Mouse (Mus musculus) liver, embryonic 13.5 days (tissue): ENCODE measurements around the gene Mkln1. TPM values are rescaled to one million over a fixed set of nuclear protein-coding genes. Genes with fewer than 3 reads are reported as not detected.
"Not testable (repeated sequence)": the region's sequence is repeated elsewhere in the genome, so short reads cannot be mapped to it uniquely, and the experiment has no call there.

Experiments
- ATAC-seq: fragments of 200-750 bp; cut with Nextera tagmentation; 2 replicates; pipeline ENCODE4 v1.8.0; 2017; ENCODE audit warnings: low read depth, mild to moderate bottlenecking, moderate number of reproducible peaks, moderate library complexity
- DNase-seq: peaks from one replicate; pipeline ENCODE4 v3.0.0; 2022
- H3K27ac ChIP-seq: fragments of 300-500 bp; sonication (generic); 2 replicates; pipeline ENCODE4 v1.5.1; 2015; ENCODE audit warnings: moderate library complexity, mild to moderate bottlenecking, inconsistent platforms
- H3K27me3 ChIP-seq: fragments of 300-500 bp; sonication (generic); 2 replicates; pipeline ENCODE4 v1.6.1; 2015; ENCODE audit warnings: mild to moderate bottlenecking, inconsistent platforms
- H3K36me3 ChIP-seq: fragments of 300-500 bp; sonication (generic); 2 replicates; pipeline ENCODE4 v1.6.1; 2015; ENCODE audit warnings: mild to moderate bottlenecking, inconsistent platforms
- H3K4me1 ChIP-seq: fragments of 300-500 bp; sonication (generic); replicated peaks from 2 replicates; pipeline ENCODE4 v1.6.1; 2015; ENCODE audit warnings: inconsistent platforms
- H3K4me2 ChIP-seq: fragments of 300-500 bp; sonication (generic); 2 replicates; pipeline ENCODE4 v1.6.1; 2015; ENCODE audit warnings: inconsistent platforms, mild to moderate bottlenecking, moderate library complexity
- H3K4me3 ChIP-seq: fragments of 300-500 bp; sonication (generic); replicated peaks from 2 replicates; pipeline ENCODE4 v1.5.1; 2015; ENCODE audit warnings: mild to moderate bottlenecking, inconsistent platforms
- H3K9ac ChIP-seq: fragments of 300-500 bp; sonication (generic); 2 replicates; pipeline ENCODE4 v1.6.1; 2015; ENCODE audit warnings: mild to moderate bottlenecking, inconsistent platforms
- H3K9me3 ChIP-seq: fragments of 300-500 bp; sonication (generic); replicated peaks from 2 replicates; pipeline ENCODE4 v1.6.1; 2016; ENCODE audit warnings: inconsistent platforms
- WGBS: fragments of 180-500 bp; shearing (Covaris S2); methylation state at CpG from one replicate; pipeline ENCODE4 v1.1.7; 2015; ENCODE audit not compliant: insufficient replicate concordance; 5-methylcytosine and 5-hydroxymethylcytosine counted together
- polyA plus RNA-seq: library from polyadenylated mRNA; unstranded; fragments of >200 nt; fragmentation: Nextera tagmentation; extraction: Ambion mirVana; gene quantifications from 2 replicates; pipeline ENCODE4 v1.2.1, GENCODE M21; 2015

The Mkln1 gene
- polyA plus RNA-seq, 1 experiment from 2014 or later = 144 TPM

GRCm38 (mm10) chr6:31560138-31560959 is 161.8 kb downstream of the Mkln1 start:
- peak overlapping the region; percentile 5; the same call in 1 of the 2 replicates for H3K4me3 ChIP-seq
- peak overlapping the region; percentile 5; the same call in 1 of the 2 replicates for H3K9ac ChIP-seq
- H3K27ac ChIP-seq = 0 out of 2 replicates have a peak overlapping the region, but pooled peaks have one; percentile 24

DNA sequence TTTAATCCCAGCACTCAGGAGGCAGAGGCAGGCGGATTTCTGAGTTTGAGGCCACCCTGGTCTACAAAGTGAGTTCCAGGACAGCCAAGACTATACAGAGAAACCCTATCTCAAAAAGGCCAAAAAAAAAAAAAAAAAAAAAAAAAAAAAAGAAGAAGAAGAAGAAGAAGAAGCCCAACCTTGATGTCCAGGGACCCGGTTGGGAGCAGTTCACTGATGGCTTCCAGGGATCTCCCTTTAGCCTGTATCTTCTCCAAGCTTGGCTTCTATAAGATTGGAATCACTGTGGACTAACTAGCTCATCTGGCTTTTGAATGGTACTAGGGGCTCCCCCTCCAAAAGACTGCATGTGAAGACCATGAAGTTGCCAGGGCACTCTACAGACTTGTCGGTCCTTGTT is 163.4 kb downstream of the Mkln1 start:
- Histone ChIP-seq H3K27me3 (peaks cover 18% of the 10 kb centered on the region), H3K27ac (peak overlapping the region; percentile 63; the same call in 1 of the 2 replicates), H3K4me3 (peak overlapping the region; percentile 78), H3K4me1 (peaks cover 71% of the 10 kb centered on the region), H3K4me2 (peak overlapping the region; percentile 99), H3K9ac (peak overlapping the region; percentile 87)
- H3K36me3 ChIP-seq, ATAC-seq, H3K9me3 ChIP-seq, DNase-seq: not testable (repeated sequence)
- 31% methylated on average over 3 of the region's 3 CpGs for WGBS

More at GRCm38 (mm10) chr6:31560138-31560959, 161.8 kb downstream of the Mkln1 start:
- no peak for DNase-seq
- peaks cover 17% of the 10 kb centered on the region for H3K27me3 ChIP-seq
- 50% methylated on average over 13 of the region's 13 CpGs for WGBS
- ATAC-seq = no peak
- no peaks in the 10 kb centered on the region for H3K9me3 ChIP-seq
- H3K4me1 ChIP-seq = peaks cover 69% of the 10 kb centered on the region
- H3K36me3 ChIP-seq = no peaks in the 10 kb centered on the region
- H3K4me2 ChIP-seq = peak overlapping the region; percentile 99

DNA sequence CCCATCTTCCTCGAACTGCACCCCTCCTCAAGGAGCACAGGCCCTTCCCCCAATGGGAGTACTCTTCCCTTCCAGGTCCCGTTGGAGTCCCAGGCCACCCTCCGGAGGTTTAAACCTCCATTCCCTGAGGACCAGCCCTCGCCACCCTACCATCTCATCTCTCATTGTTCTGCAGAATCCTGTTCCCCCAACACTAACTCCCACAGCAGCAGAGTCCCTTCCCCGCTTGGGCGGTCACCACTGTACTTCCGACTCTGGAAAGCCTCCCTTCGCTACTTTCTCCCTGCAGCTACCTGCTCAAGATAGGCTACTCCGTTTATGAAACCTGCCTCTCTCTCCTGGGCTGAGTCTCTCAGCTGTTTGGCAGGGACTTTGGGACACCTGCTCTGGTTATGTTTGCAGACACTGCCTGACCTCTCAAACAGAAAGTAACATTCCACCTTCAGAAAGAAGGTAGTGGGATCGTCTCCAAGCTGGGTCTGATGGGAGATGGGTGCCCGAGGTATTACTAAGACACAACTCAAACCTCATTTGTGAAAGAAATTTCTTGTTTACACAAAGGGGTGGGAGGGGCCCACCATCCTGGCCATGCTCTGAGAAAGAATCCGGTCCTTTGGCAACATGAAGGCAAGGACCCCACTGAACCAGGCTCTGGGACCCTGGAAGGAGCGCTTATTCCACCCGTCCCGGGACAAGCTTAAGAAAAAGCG is 164.0 kb downstream of the Mkln1 start:
- 4% methylated on average over 16 of the region's 16 CpGs for WGBS
- Histone ChIP-seq H3K9ac (peak overlapping the region; percentile 87), H3K36me3 (no peaks in the 10 kb centered on the region), H3K4me3 (peak overlapping the region; percentile 78), H3K9me3 (no peaks in the 10 kb centered on the region), H3K4me2 (peak overlapping the region; percentile 99), H3K27ac (peak overlapping the region; percentile 63; the same call in 1 of the 2 replicates), H3K4me1 (peaks cover 77% of the 10 kb centered on the region), H3K27me3 (peaks cover 23% of the 10 kb centered on the region)
- ATAC-seq (no peak), DNase-seq (no peak)

- H3K4me3 ChIP-seq = peak within 1 kb of the TSS; percentile 78
- no peaks in the 10 kb centered on the region for H3K36me3 ChIP-seq
- peak within 1 kb of the TSS; percentile 87 for H3K9ac ChIP-seq
- no peaks in the 10 kb centered on the region for H3K9me3 ChIP-seq
- WGBS = under 1% methylated on average over 70 of the region's 91 CpGs
- H3K27me3 ChIP-seq = peaks cover 27% of the 10 kb centered on the region
- peak within 1 kb of the TSS; percentile 63 for H3K27ac ChIP-seq
- ATAC-seq (peak; percentile 90), DNase-seq (peak; percentile 78)
- H3K4me2 ChIP-seq = peak within 1 kb of the TSS; percentile 99
- peaks cover 80% of the 10 kb centered on the region for H3K4me1 ChIP-seq
Observed at GRCm38 (mm10) chr6:31563235-31564181, 165.0 kb downstream of the Mkln1 start, which contains the start of gene Podxl. Gene Podxl, minus strand, starts transcription at chr6:31563981.

GRCm38 (mm10) chr6:31564182-31564531 is 165.6 kb downstream of the Mkln1 start:
- 0% methylated on average over 18 of the region's 18 CpGs for WGBS
- Histone ChIP-seq H3K9me3 (no peaks in the 10 kb centered on the region), H3K36me3 (no peaks in the 10 kb centered on the region), H3K4me3 (peak overlapping the region; percentile 78), H3K27me3 (peaks cover 29% of the 10 kb centered on the region), H3K27ac (peak overlapping the region; percentile 63), H3K4me2 (peak overlapping the region; percentile 99), H3K9ac (peak overlapping the region; percentile 87), H3K4me1 (peaks cover 80% of the 10 kb centered on the region)
- no peak; the same call in 1 of the 2 replicates for ATAC-seq
- DNase-seq = no peak

DNA sequence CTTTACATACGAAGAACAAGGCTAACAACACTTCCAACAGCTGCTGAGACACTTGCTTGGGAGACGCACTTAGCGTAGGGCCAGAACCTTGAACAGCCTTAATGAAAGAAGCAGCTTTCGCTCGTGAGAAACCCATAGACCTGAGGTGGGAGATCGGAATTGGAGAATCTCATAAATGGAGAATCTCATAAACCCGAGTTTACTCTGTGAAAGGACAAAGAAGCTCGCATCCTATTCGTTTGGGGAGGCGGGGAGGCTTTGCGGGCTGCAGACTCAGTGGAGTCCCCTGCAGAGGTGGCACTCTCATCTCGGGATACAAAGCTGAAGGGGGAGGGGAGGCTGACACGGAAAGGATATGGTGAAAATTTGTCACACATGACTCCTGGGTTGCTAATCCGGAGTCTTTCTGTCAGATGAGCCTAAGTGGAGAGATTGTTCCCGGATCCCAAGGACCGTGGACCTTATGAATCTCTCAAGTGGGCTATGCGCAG is 166.4 kb downstream of the Mkln1 start:
- peaks cover 36% of the 10 kb centered on the region for H3K27me3 ChIP-seq
- H3K4me2 ChIP-seq = peak overlapping the region; percentile 99
- peaks cover 72% of the 10 kb centered on the region for H3K4me1 ChIP-seq
- WGBS = 6% methylated on average over 17 of the region's 17 CpGs
- peak overlapping the region; percentile 78 for H3K4me3 ChIP-seq
- H3K9ac ChIP-seq = peak overlapping the region; percentile 87; the same call in 1 of the 2 replicates
- ATAC-seq (no peak), DNase-seq (no peak)
- no peak overlapping the region for H3K27ac ChIP-seq
- no peaks in the 10 kb centered on the region for H3K36me3 ChIP-seq
- no peaks in the 10 kb centered on the region for H3K9me3 ChIP-seq

Other genes starting within 250 kb of the Mkln1 start
- 10.9 and 13.5 TPM in 2 replicates for gene Podxl, start 165.2 kb downstream of the Mkln1 start, polyA plus RNA-seq